Mouse (Mus musculus) kidney, embryonic 16.5 days (tissue): ENCODE measurements around the gene Epha8. TPM values are rescaled to one million over a fixed set of nuclear protein-coding genes. Genes with fewer than 3 reads are reported as not detected.

Experiments used
- ATAC-seq: fragments of 200-750 bp; cut with Nextera tagmentation; 2 replicates; pipeline ENCODE4 v1.8.0; 2017; ENCODE audit warnings: moderate TSS enrichment; ENCODE audit not compliant: low FRiP score, low TSS enrichment
- H3K27ac ChIP-seq: fragments of 300-500 bp; sonication (generic); 2 replicates; pipeline ENCODE4 v1.5.1; 2014; ENCODE audit warnings: low read length
- H3K27me3 ChIP-seq: fragments of 300-500 bp; sonication (generic); 2 replicates; pipeline ENCODE4 v1.6.1; 2014; ENCODE audit warnings: low read length, control low read depth, mixed read lengths; ENCODE audit not compliant: insufficient read depth
- H3K36me3 ChIP-seq: fragments of 300-500 bp; sonication (generic); 2 replicates; pipeline ENCODE4 v1.6.1; 2014; ENCODE audit warnings: low read length, control low read depth, mixed read lengths; ENCODE audit not compliant: insufficient read depth
- H3K4me1 ChIP-seq: fragments of 300-500 bp; sonication (generic); 2 replicates; pipeline ENCODE4 v1.6.1; 2014; ENCODE audit warnings: low read length, control low read depth, mixed read lengths; ENCODE audit not compliant: insufficient read depth
- H3K4me2 ChIP-seq: fragments of 300-500 bp; sonication (generic); replicated peaks from 2 replicates; pipeline ENCODE4 v1.6.1; 2014; ENCODE audit warnings: low read depth, low read length
- H3K4me3 ChIP-seq: fragments of 300-500 bp; sonication (generic); 2 replicates; pipeline ENCODE4 v1.5.1; 2014; ENCODE audit warnings: mild to moderate bottlenecking, low read length
- H3K9ac ChIP-seq: fragments of 300-500 bp; sonication (generic); replicated peaks from 2 replicates; pipeline ENCODE4 v1.6.1; 2014; ENCODE audit warnings: low read length
- H3K9me3 ChIP-seq: fragments of 300-500 bp; sonication (generic); 2 replicates; pipeline ENCODE4 v1.6.1; 2016; ENCODE audit warnings: low read length, control low read depth
- WGBS: fragments of 180-500 bp; shearing (Covaris S2); extraction: QIAGEN DNeasy Blood & Tissue Kit; methylation state at CpG from one replicate; pipeline ENCODE4 v1.1.7; 2014; 5-methylcytosine and 5-hydroxymethylcytosine counted together
- polyA plus RNA-seq: library from polyadenylated mRNA; unstranded; fragments of >200 nt; fragmentation: Nextera tagmentation; extraction: Ambion mirVana; gene quantifications from 2 replicates; pipeline ENCODE4 v1.2.1, GENCODE M21; 2015

The Epha8 gene
- polyA plus RNA-seq, 1 experiment from 2014 or later: 0.50 TPM

GRCm38 (mm10) chr4:136916359-136917164 lies 40.1 kb downstream of the Epha8 start:
- H3K4me2 ChIP-seq: no peak overlapping the region
- no peaks in the 10 kb centered on the region for H3K36me3 ChIP-seq
- H3K27me3 ChIP-seq: peaks cover 28% of the 10 kb centered on the region
- peaks cover 10% of the 10 kb centered on the region; the same call in 1 of the 2 replicates for H3K4me1 ChIP-seq
- no peaks in the 10 kb centered on the region for H3K9me3 ChIP-seq
- H3K9ac ChIP-seq: no peak overlapping the region
- ATAC-seq: peak; percentile 49; the same call in 1 of the 2 replicates
- H3K4me3 ChIP-seq: no peak overlapping the region
- H3K27ac ChIP-seq: no peak overlapping the region
- WGBS: 39% methylated on average over 20 of the region's 20 CpGs

GRCm38 (mm10) chr4:136912841-136913240 lies 43.8 kb downstream of the Epha8 start:
- no peak overlapping the region for H3K27ac ChIP-seq
- ATAC-seq: no peak
- WGBS: 12% methylated on average over 9 of the region's 9 CpGs

GRCm38 (mm10) chr4:136911804-136912203 lies 44.8 kb downstream of the Epha8 start:
- 38% methylated on average over 9 of the region's 9 CpGs for WGBS

More at GRCm38 (mm10) chr4:136912841-136913240, 43.8 kb downstream of the Epha8 start:
- H3K9ac ChIP-seq: no peak overlapping the region
- no peaks in the 10 kb centered on the region for H3K36me3 ChIP-seq
- peaks cover 10% of the 10 kb centered on the region; the same call in 1 of the 2 replicates for H3K4me1 ChIP-seq
- H3K27me3 ChIP-seq: peaks cover 53% of the 10 kb centered on the region
- no peak overlapping the region for H3K4me3 ChIP-seq
- no peaks in the 10 kb centered on the region for H3K9me3 ChIP-seq
- H3K4me2 ChIP-seq: no peak overlapping the region

DNA sequence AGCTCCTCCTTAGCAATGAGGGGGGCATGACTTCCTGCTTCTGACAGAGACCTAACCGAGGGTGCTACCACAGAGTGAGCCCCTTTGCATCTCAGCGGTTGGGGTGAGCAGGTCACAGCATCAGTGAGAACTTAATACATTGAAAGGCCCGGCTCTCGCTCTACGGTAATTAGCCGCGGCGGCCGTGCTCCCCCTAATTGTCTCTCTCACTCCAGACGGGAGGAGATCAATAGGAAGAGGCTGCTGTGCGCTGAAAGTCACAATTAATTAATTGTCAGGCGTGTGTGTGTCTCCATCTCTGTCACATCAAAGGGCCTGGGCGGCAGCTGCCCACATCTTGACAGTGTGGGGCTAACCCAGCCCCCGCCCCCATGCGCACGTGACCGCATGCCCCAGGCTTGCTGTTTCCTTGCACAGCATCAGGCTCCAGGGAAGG lies 45.4 kb downstream of the Epha8 start:
- Histone ChIP-seq H3K9ac (no peak overlapping the region), H3K9me3 (no peaks in the 10 kb centered on the region), H3K4me1 (no peaks in the 10 kb centered on the region), H3K4me3 (no peak overlapping the region), H3K27me3 (peaks cover 61% of the 10 kb centered on the region), H3K4me2 (no peak overlapping the region), H3K27ac (no peak overlapping the region), H3K36me3 (no peaks in the 10 kb centered on the region)
- 4% methylated on average over 17 of the region's 17 CpGs for WGBS
- ATAC-seq: no peak

More at GRCm38 (mm10) chr4:136911804-136912203, 44.8 kb downstream of the Epha8 start:
- H3K36me3 ChIP-seq: no peaks in the 10 kb centered on the region
- H3K27me3 ChIP-seq: peaks cover 55% of the 10 kb centered on the region
- H3K4me3 ChIP-seq: no peak overlapping the region
- H3K9ac ChIP-seq: no peak overlapping the region
- H3K27ac ChIP-seq: no peak overlapping the region
- ATAC-seq: no peak
- H3K4me1 ChIP-seq: peaks cover under 1% of the 10 kb centered on the region; the same call in 1 of the 2 replicates
- H3K4me2 ChIP-seq: no peak overlapping the region
- H3K9me3 ChIP-seq: no peaks in the 10 kb centered on the region

GRCm38 (mm10) chr4:136907809-136908208 lies 48.8 kb downstream of the Epha8 start:
- peaks cover 69% of the 10 kb centered on the region for H3K27me3 ChIP-seq
- H3K27ac ChIP-seq: no peak overlapping the region
- H3K9ac ChIP-seq: no peak overlapping the region
- H3K4me1 ChIP-seq: no peaks in the 10 kb centered on the region
- H3K36me3 ChIP-seq: no peaks in the 10 kb centered on the region
- no peaks in the 10 kb centered on the region for H3K9me3 ChIP-seq
- no peak overlapping the region for H3K4me2 ChIP-seq
- ATAC-seq: no peak
- no peak overlapping the region for H3K4me3 ChIP-seq

DNA sequence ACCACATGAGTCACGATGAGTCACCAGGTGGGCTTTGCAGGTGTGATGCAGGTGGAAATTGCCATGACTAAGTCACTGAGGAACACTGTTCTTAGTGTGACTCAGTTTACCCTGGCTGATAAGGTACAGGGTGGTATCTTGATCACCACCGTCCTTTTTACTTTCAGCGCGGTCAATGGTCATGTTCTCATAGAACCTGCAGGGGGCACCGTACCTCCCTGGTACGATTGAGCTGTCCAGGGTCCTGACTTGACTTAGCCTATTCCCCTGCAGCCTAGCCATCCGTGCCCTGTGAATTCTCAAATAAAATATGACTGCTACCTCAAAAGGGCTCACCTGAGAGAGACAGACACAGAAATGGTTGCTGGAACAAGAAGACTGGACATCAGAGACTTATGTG lies 49.6 kb downstream of the Epha8 start:
- Histone ChIP-seq H3K9ac (no peak overlapping the region), H3K36me3 (no peaks in the 10 kb centered on the region), H3K4me3 (no peak overlapping the region), H3K9me3 (no peaks in the 10 kb centered on the region), H3K27me3 (peaks cover 61% of the 10 kb centered on the region), H3K4me2 (no peak overlapping the region), H3K27ac (no peak overlapping the region), H3K4me1 (no peaks in the 10 kb centered on the region)
- ATAC-seq: no peak
- 8% methylated on average over 7 of the region's 7 CpGs for WGBS

DNA sequence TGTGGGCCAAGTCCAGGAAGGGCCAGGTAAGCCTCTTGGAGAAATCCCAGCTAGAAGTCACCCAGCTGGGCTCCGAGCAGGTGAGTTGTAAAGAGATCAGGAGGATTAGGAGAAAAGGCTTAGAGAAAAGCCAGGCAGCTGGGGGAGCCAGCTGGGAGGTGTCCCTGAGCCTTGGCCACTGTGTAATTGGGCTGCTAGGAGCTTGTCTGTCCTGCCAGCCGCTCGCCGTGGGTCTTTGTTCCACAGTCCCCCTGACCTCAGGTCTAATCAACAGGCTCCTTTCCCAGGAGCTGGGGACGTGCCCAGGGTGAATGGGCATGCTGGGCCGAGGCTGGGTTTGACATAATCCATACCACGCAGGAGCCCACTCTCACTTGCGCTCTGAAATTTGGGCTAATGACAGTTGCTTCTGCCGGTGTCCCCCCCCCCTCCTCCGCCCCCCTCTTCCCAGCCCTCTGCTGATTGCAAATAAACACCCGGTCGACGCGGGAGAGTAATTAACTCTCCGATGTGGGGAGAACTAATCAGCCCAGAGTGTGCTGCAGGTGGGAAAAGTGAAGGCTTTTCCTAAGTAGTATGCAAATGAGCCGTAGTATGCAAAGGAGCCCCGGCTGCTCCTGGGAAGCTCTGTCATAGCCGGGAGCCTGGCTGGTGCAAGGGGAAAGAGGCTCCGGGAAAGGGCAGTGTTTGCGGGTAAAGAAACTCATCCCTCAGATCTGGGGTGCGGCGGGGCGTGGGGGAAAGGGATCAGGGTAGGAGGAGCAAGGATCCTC lies 51.7 kb downstream of the Epha8 start:
- Histone ChIP-seq H3K27ac (no peak overlapping the region), H3K9me3 (no peaks in the 10 kb centered on the region), H3K4me2 (no peak overlapping the region), H3K9ac (no peak overlapping the region), H3K4me1 (no peaks in the 10 kb centered on the region), H3K27me3 (peaks cover 41% of the 10 kb centered on the region), H3K4me3 (no peak overlapping the region), H3K36me3 (no peaks in the 10 kb centered on the region)
- ATAC-seq: no peak
- 2% methylated on average over 22 of the region's 23 CpGs for WGBS

DNA sequence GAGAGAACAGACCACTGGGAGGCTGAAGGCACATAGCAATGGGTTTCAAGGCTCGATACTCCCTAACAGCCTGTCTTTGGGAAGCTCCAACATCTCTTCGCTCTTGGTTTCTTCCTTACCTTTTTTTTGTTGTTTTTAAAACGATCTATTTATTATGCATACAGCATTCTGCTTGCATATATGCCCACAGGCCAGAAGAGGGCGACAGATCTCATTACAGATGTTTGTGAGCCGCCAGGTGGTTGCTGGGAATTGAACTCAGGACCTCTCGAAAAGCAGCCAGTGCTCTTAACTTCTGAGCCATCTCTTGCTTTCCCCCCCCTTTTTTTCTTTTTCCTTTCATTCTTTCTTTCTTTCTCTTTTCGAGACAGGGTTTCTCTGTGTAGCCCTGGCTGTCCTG lies 57.5 kb downstream of the Epha8 start:
- 66% methylated on average over 7 of the region's 7 CpGs for WGBS
- ATAC-seq: no peak

DNA sequence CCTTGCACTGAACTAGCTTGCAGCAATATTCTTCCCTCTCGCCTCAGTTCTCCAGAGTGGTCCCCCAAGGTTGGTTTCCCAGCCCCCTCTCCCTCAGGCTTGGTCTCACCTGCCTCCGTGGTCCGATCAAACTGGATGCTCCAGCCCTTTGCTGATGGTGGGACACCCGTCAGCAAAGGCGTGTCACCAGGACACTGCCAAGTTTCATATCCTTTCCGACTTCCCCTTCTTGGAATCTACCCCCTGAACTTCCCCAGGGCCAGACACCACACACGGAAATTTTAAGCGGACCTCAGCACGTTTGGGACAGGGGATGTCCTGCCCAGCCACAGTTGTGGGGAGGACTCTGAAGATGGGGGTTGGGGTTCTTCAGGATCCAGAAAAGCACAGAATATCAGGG lies 58.0 kb downstream of the Epha8 start, which contains the start of gene C1qa:
C1qa (minus strand) TSS at position 167 of the 400 bp plus-strand sequence.
- Histone ChIP-seq H3K4me3 (no peak within 1 kb of the TSS), H3K4me2 (no peak within 1 kb of the TSS), H3K27ac (no peak within 1 kb of the TSS), H3K4me1 (0 out of 2 replicates have a peak, but pooled peaks cover 5% of the 10 kb centered on the region), H3K27me3 (peaks cover 28% of the 10 kb centered on the region), H3K9ac (no peak within 1 kb of the TSS), H3K36me3 (no peaks in the 10 kb centered on the region), H3K9me3 (no peaks in the 10 kb centered on the region)
- 70% methylated on average over 9 of the region's 9 CpGs for WGBS
- ATAC-seq: no peak

More for the DNA sequence above, 57.5 kb downstream of the Epha8 start:
- Histone ChIP-seq H3K4me3 (no peak overlapping the region), H3K36me3 (no peaks in the 10 kb centered on the region), H3K9ac (no peak overlapping the region), H3K9me3 (no peaks in the 10 kb centered on the region), H3K27me3 (peaks cover 30% of the 10 kb centered on the region), H3K4me1 (0 out of 2 replicates have a peak, but pooled peaks cover 5% of the 10 kb centered on the region), H3K4me2 (no peak overlapping the region), H3K27ac (no peak overlapping the region)
